Mouse (Mus musculus): Measurements from ENCODE around the gene Cct6b. TPM values are rescaled to one million over a fixed set of nuclear protein-coding genes. Genes with fewer than 3 reads are reported as not detected.

Cct6b gene
- total RNA-seq, 1 experiment: 0.98 TPM

DNA sequence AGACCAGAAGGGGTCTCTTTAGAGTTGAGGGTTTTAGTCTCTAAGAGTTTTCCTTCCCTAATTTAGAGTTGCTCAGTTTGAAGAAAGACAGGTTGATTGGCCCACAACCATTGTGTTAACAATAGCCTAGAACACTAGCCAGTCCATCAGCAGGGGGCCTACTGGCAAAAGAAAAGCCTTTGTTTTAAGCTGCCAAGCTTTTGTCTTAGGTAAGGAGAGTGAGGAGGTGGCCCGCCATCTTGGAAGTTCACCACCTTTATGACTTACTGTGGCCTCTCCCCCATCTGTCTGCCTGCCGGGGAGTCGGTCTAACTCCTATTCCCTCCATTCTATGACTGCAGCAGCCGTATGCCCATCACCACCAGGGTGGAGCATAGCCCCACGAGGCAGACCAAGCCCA is 73.6 kb downstream of the Cct6b start:
- H3K36me3 ChIP-seq (ENCODE audit: control insufficient read depth, insufficient read depth, low read length, poor library complexity, severe bottlenecking): no peaks in the 10 kb centered on the region
- in situ Hi-C loops (cut with MboI; ENCODE audit: low sequenced_read_pairs in 2 of 2, unreplicated experiment in 2 of 2): no loop called here
- no peak for TF ChIP-seq CHD2 (IDR thresholded peaks at IDR 0.05; ENCODE audit: low read depth, low read length)
- TF ChIP-seq ZC3H11A (IDR thresholded peaks at IDR 0.05; ENCODE audit: borderline replicate concordance, low read depth, low read length): no peak
- no peak for TF ChIP-seq HCFC1 (IDR thresholded peaks at IDR 0.05; ENCODE audit: borderline replicate concordance, insufficient read depth, low read length)
- TF ChIP-seq MAFK (IDR thresholded peaks at IDR 0.05; ENCODE audit: insufficient read depth, low read depth, low read length): no peak
- TF ChIP-seq ZNF384 (IDR thresholded peaks at IDR 0.05; ENCODE audit: low read depth, low read length): no peak
- peak; percentile 47 for DNase-seq (ENCODE audit: low read depth, low spot score)
- peaks cover 2 to 9% of the 10 kb centered on the region in 2 experiments; a peak in 2 of 4 replicates for H3K4me1 ChIP-seq (ENCODE audit: control insufficient read depth in 2 of 2, insufficient read depth in 2 of 2, low read length in 2 of 2, poor library complexity in 1 of 2)
- H3K9ac ChIP-seq (ENCODE audit: insufficient read depth, low read depth, low read length, poor library complexity, severe bottlenecking): no peak overlapping the region
- H3K4me3 ChIP-seq (ENCODE audit: insufficient read depth in 1 of 2, low read depth in 1 of 2, low read length in 2 of 2, poor library complexity in 1 of 2, severe bottlenecking in 1 of 2): no peak overlapping the region; a peak in 1 of 4 replicates
- H3K27ac ChIP-seq (ENCODE audit: insufficient read depth, low read depth, low read length, poor library complexity, severe bottlenecking): no peak overlapping the region
- no peaks in the 10 kb centered on the region for H3K9me3 ChIP-seq (ENCODE audit: control insufficient read depth, insufficient read depth, low read depth, low read length)

DNA sequence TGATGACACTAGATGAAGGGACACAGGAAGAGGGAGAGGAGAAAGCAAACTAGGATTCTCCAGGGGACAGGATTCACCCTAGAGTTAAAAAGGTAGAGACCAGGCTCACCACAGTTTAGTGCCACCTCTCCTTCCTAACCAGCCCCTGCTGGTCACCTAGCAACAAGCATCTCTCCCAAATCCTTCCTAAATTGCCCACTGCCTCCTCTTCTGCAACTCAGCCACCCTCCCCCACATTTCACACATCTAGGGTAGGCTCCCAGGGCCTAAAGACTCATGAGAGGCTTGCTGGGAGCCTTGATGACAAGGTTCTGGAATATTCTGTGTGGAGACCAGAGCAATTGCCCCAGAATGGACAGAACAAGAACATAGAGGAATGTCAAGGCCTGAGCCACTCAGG is 76.5 kb downstream of the Cct6b start:
- H3K9me3 ChIP-seq (ENCODE audit: control insufficient read depth, insufficient read depth, low read depth, low read length): no peaks in the 10 kb centered on the region
- in situ Hi-C loops (cut with MboI; ENCODE audit: low sequenced_read_pairs in 2 of 2, unreplicated experiment in 2 of 2): no loop called here
- H3K27ac ChIP-seq (ENCODE audit: insufficient read depth, low read depth, low read length, poor library complexity, severe bottlenecking): no peak overlapping the region
- DNase-seq (ENCODE audit: low read depth, low spot score): no peak
- TF ChIP-seq HCFC1 (IDR thresholded peaks at IDR 0.05; ENCODE audit: borderline replicate concordance, insufficient read depth, low read length) (no peak), MAFK (IDR thresholded peaks at IDR 0.05; ENCODE audit: insufficient read depth, low read depth, low read length) (no peak), ZC3H11A (IDR thresholded peaks at IDR 0.05; ENCODE audit: borderline replicate concordance, low read depth, low read length) (no peak), CHD2 (IDR thresholded peaks at IDR 0.05; ENCODE audit: low read depth, low read length) (no peak), ZNF384 (IDR thresholded peaks at IDR 0.05; ENCODE audit: low read depth, low read length) (no peak)
- peaks cover 2 to 9% of the 10 kb centered on the region in 2 experiments; a peak in 2 of 4 replicates for H3K4me1 ChIP-seq (ENCODE audit: control insufficient read depth in 2 of 2, insufficient read depth in 2 of 2, low read length in 2 of 2, poor library complexity in 1 of 2)
- H3K9ac ChIP-seq (ENCODE audit: insufficient read depth, low read depth, low read length, poor library complexity, severe bottlenecking): no peak overlapping the region
- no peaks in the 10 kb centered on the region for H3K36me3 ChIP-seq (ENCODE audit: control insufficient read depth, insufficient read depth, low read length, poor library complexity, severe bottlenecking)
- H3K4me3 ChIP-seq (ENCODE audit: insufficient read depth in 1 of 2, low read depth in 1 of 2, low read length in 2 of 2, poor library complexity in 1 of 2, severe bottlenecking in 1 of 2): no peak overlapping the region

DNA sequence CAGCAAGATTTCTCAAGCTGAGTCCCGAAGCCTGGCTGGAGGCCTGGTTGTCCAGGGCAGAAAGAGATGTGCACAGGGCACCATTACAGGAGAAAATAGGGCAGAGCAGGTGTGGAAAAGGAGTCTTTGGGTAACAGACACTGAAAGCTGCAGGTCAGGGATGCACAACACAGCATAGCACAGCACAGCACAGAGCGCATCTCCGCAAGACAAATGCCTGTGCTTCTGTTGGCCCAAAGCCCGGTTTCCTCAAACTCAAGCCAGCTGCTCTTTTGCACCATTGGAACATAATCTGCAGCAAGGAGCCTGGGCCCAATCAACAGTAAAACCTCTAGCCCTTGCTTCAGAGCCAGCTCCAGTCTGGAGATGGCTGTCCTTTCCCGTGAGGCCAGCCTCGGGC is 79.4 kb downstream of the Cct6b start:
- Histone ChIP-seq H3K4me1 (ENCODE audit: control insufficient read depth in 2 of 2, insufficient read depth in 2 of 2, low read length in 2 of 2, poor library complexity in 1 of 2) (no peaks in the 10 kb centered on the region), H3K9me3 (ENCODE audit: control insufficient read depth, insufficient read depth, low read depth, low read length) (no peaks in the 10 kb centered on the region), H3K27ac (ENCODE audit: insufficient read depth, low read depth, low read length, poor library complexity, severe bottlenecking) (no peak overlapping the region), H3K9ac (ENCODE audit: insufficient read depth, low read depth, low read length, poor library complexity, severe bottlenecking) (no peak overlapping the region), H3K36me3 (ENCODE audit: control insufficient read depth, insufficient read depth, low read length, poor library complexity, severe bottlenecking) (no peaks in the 10 kb centered on the region), H3K4me3 (ENCODE audit: insufficient read depth in 1 of 2, low read depth in 1 of 2, low read length in 2 of 2, poor library complexity in 1 of 2, severe bottlenecking in 1 of 2) (no peak overlapping the region)
- TF ChIP-seq MAFK (IDR thresholded peaks at IDR 0.05; ENCODE audit: insufficient read depth, low read depth, low read length) (no peak), HCFC1 (IDR thresholded peaks at IDR 0.05; ENCODE audit: borderline replicate concordance, insufficient read depth, low read length) (no peak), CHD2 (IDR thresholded peaks at IDR 0.05; ENCODE audit: low read depth, low read length) (no peak), ZNF384 (IDR thresholded peaks at IDR 0.05; ENCODE audit: low read depth, low read length) (no peak), ZC3H11A (IDR thresholded peaks at IDR 0.05; ENCODE audit: borderline replicate concordance, low read depth, low read length) (no peak)
- in situ Hi-C loops (cut with MboI; ENCODE audit: low sequenced_read_pairs in 2 of 2, unreplicated experiment in 2 of 2): no loop called here
- no peak for DNase-seq (ENCODE audit: low read depth, low spot score)

DNA sequence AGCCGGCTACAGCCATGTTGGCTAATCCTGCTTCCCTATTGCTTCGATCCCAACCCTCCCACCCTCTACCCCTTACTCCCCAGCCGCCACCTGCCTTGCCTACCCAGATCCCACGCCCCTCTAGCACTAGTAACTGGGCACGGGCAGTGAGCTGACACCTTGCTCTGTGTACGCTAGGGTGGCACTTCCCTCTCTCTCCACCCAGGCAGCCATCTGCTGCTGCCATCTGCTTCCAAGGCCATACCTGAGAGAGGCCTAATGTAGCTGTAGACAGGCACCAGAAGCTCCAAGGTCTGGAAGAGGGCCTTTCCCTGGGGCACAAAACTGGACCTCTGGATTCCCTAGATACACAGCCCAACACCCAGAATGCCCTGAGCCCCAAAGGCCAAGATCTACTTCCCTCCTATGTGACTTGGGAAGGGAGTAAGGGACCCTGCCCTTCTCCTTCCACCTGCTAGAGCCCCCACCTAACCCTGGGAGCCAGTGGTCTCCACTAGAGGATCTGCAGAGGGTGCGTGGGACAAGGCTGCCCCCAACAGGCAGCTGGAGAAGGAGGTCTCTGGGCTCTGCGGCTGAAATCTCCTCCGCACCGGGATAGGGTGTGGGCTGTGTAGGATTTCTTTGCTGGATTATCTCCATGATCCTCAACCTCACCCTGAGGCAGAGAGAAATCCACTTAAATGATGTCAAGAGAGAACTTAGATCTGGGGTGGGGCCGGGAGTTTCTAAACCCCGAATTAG is 80.2 kb downstream of the Cct6b start:
- Histone ChIP-seq H3K27ac (ENCODE audit: insufficient read depth, low read depth, low read length, poor library complexity, severe bottlenecking) (no peak overlapping the region; the same call in 1 of the 2 replicates), H3K36me3 (ENCODE audit: control insufficient read depth, insufficient read depth, low read length, poor library complexity, severe bottlenecking) (no peaks in the 10 kb centered on the region), H3K4me3 (ENCODE audit: insufficient read depth in 1 of 2, low read depth in 1 of 2, low read length in 2 of 2, poor library complexity in 1 of 2, severe bottlenecking in 1 of 2) (no peak overlapping the region), H3K4me1 (ENCODE audit: control insufficient read depth in 2 of 2, insufficient read depth in 2 of 2, low read length in 2 of 2, poor library complexity in 1 of 2) (no peaks in the 10 kb centered on the region), H3K9me3 (ENCODE audit: control insufficient read depth, insufficient read depth, low read depth, low read length) (no peaks in the 10 kb centered on the region), H3K9ac (ENCODE audit: insufficient read depth, low read depth, low read length, poor library complexity, severe bottlenecking) (no peak overlapping the region)
- in situ Hi-C loops (cut with MboI; ENCODE audit: low sequenced_read_pairs in 2 of 2, unreplicated experiment in 2 of 2): no loop called here
- TF ChIP-seq MAFK (IDR thresholded peaks at IDR 0.05; ENCODE audit: insufficient read depth, low read depth, low read length) (no peak), ZC3H11A (IDR thresholded peaks at IDR 0.05; ENCODE audit: borderline replicate concordance, low read depth, low read length) (no peak; the same call in 1 of the 2 replicates), CHD2 (IDR thresholded peaks at IDR 0.05; ENCODE audit: low read depth, low read length) (no peak), ZNF384 (IDR thresholded peaks at IDR 0.05; ENCODE audit: low read depth, low read length) (no peak), HCFC1 (IDR thresholded peaks at IDR 0.05; ENCODE audit: borderline replicate concordance, insufficient read depth, low read length) (no peak)
- DNase-seq (ENCODE audit: low read depth, low spot score): no peak

All from ES-E14 (cell line).